Mouse (Mus musculus): ENCODE measurements at regions not wholly inside any gene's neighbourhood (a gene's known extent, or its start where the extent isn't known, plus 50 kb on each side); places are given as distances from the start of the nearest gene placed in this dataset.

DNA sequence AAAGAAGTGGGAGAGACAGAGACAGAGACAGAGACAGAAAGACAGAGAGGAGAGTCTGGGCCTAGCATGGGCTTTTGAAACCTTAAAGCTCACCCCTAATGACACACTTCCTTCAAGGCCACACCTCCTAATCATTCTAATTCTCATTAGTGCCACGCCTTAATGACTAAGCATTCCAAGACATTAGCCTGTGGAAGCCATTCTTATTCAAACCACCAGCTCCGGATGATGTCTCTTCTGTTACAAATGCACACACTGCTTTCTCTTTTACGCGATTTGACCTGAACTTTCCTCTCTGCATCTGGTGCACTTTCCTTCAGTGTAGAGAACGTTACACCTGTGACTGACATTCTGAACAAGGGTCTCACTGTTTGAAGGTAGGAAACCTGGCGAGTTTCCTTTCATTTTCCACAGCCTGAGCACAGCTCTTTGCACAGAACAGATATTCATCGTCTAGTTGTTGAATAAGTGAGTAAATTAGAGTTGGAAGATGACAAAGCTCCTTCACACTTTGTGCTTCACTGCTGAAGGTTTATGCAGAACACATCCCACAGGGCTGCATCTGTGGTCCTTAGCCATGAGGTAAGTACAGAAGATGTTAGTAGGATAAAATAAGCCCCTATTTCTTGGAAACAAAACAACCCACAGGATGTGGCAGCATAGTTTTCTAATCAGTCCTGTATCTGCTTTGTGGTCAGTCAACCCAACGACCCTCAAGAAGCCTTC is 116.8 kb downstream of the Faxc start:
- Histone ChIP-seq H3K27me3 (no peaks in the 10 kb centered on the region), H3K4me1 (no peaks in the 10 kb centered on the region), H3K9me3 (no peaks in the 10 kb centered on the region), H3K36me3 (no peaks in the 10 kb centered on the region), H3K9ac (replicated peaks) (no peak overlapping the region), H3K4me3 (no peak overlapping the region), H3K4me2 (replicated peaks) (no peak overlapping the region), H3K27ac (replicated peaks) (no peak overlapping the region)
- 72% methylated on average over 8 of the region's 8 CpGs for WGBS
- no peak for ATAC-seq (ENCODE audit: low FRiP score, low read depth)

- peak overlapping the region; percentile 80 for H3K27ac ChIP-seq (replicated peaks)
These were observed 135.8 kb downstream of the Faxc start for GRCm38 (mm10) chr4:22066785-22067433.

GRCm38 (mm10) chr4:22067678-22068299 is 136.7 kb downstream of the Faxc start:
- no peak overlapping the region for H3K9ac ChIP-seq (replicated peaks)
- H3K27ac ChIP-seq (replicated peaks): peak overlapping the region; percentile 80
- no peak overlapping the region for H3K4me2 ChIP-seq (replicated peaks)
- no peaks in the 10 kb centered on the region for H3K36me3 ChIP-seq
- no peak overlapping the region for H3K4me3 ChIP-seq
- H3K9me3 ChIP-seq: no peaks in the 10 kb centered on the region
- no peaks in the 10 kb centered on the region for H3K27me3 ChIP-seq
- peaks cover 11% of the 10 kb centered on the region for H3K4me1 ChIP-seq
- WGBS: 67% methylated on average over 14 of the region's 14 CpGs
- peak; percentile 31 for ATAC-seq (ENCODE audit: low FRiP score, low read depth)

More at GRCm38 (mm10) chr4:22066785-22067433, 135.8 kb downstream of the Faxc start:
- no peaks in the 10 kb centered on the region for H3K36me3 ChIP-seq
- H3K4me1 ChIP-seq: peaks cover 11% of the 10 kb centered on the region
- H3K9ac ChIP-seq (replicated peaks): no peak overlapping the region
- no peak overlapping the region for H3K4me2 ChIP-seq (replicated peaks)
- H3K27me3 ChIP-seq: no peaks in the 10 kb centered on the region
- H3K9me3 ChIP-seq: no peaks in the 10 kb centered on the region
- 11% methylated on average over 5 of the region's 5 CpGs for WGBS
- H3K4me3 ChIP-seq: no peak overlapping the region
- ATAC-seq (ENCODE audit: low FRiP score, low read depth): peak; percentile 90

DNA sequence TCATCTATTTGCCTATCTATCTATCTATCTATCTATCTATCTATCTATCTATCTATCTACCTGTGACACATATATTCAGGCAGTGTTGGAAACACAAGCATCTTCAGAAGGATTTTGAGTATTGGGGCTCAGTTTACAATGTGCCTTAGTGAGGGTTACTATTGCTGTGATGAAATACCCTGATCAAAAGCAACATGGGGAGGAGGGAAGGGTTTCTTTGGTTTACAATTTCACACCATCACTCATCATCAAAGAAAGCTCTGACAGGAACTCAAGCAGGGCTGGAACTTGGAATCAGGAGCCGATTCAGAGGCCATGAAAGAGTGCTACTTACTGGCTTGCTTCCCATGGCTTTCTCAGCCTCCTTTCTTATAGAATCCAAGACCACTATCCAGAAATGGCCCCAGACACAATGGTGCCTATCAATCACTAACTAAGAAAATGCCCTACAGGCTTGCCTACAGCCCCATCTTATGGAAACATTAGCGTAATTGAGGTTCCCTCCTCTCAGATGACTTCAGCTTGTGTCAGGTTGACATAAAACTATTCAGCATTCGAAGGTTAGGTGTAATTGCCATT is 157.2 kb downstream of the Faxc start:
- peak; percentile 81 for ATAC-seq (ENCODE audit: low FRiP score, low read depth)
- WGBS: 57% methylated on average over 3 of the region's 3 CpGs
- no peaks in the 10 kb centered on the region for H3K9me3 ChIP-seq
- H3K27me3 ChIP-seq: 0 out of 2 replicates have a peak, but pooled peaks cover 6% of the 10 kb centered on the region
- no peak overlapping the region for H3K4me2 ChIP-seq (replicated peaks)
- no peaks in the 10 kb centered on the region for H3K36me3 ChIP-seq
- no peaks in the 10 kb centered on the region for H3K4me1 ChIP-seq
- H3K9ac ChIP-seq (replicated peaks): no peak overlapping the region
- H3K27ac ChIP-seq (replicated peaks): no peak overlapping the region
- H3K4me3 ChIP-seq: no peak overlapping the region

DNA sequence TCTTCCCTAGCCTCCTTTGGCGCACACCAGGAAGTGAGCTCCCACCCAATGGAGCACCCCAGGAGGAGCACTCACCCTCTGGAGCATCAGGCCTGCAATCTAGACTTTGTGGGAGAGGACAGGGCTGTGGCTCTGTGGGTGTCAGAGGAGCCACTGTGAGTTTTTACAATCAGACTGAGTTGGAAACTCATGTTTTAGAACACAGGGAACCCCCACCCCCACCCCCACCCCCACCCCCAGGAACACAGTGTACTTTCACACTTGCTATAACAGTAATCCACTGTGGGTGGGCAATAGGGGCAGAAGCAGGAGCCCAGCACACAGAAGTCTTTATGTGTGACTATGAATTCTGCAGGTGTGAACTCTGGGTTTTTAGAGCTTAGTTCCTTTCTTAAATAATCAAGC is 158.5 kb downstream of the Faxc start:
- Histone ChIP-seq H3K27ac (replicated peaks) (no peak overlapping the region), H3K4me2 (replicated peaks) (no peak overlapping the region), H3K4me1 (0 out of 2 replicates have a peak, but pooled peaks cover 2% of the 10 kb centered on the region), H3K36me3 (no peaks in the 10 kb centered on the region), H3K9ac (replicated peaks) (no peak overlapping the region), H3K4me3 (no peak overlapping the region), H3K27me3 (0 out of 2 replicates have a peak, but pooled peaks cover 6% of the 10 kb centered on the region), H3K9me3 (no peaks in the 10 kb centered on the region)
- 92% methylated on average over 1 of the region's 1 CpGs for WGBS
- no peak for ATAC-seq (ENCODE audit: low FRiP score, low read depth)

DNA sequence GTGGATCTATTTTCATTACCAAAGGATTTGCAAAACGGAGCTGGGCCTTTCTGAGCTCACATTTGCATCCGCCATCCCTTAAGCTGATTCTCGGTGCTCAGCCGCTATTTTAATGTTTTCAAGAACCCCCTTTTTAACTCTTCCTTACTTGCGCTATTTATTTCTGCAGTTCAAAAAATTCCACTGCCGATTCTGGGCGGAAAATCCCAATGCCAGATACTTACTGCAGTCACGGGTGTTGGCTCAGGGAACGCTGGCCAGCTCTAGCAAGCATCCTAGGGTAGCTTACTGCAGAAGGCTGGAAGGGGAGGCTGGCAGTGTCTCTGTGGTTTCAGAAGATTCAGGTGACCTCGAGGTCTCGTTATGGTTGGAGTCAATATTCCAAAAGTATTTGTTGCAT is 159.4 kb downstream of the Faxc start:
- Histone ChIP-seq H3K4me2 (replicated peaks) (no peak overlapping the region), H3K27me3 (0 out of 2 replicates have a peak, but pooled peaks cover 6% of the 10 kb centered on the region), H3K9me3 (no peaks in the 10 kb centered on the region), H3K27ac (replicated peaks) (no peak overlapping the region), H3K9ac (replicated peaks) (no peak overlapping the region), H3K36me3 (no peaks in the 10 kb centered on the region), H3K4me3 (no peak overlapping the region), H3K4me1 (peaks cover 9% of the 10 kb centered on the region)
- ATAC-seq (ENCODE audit: low FRiP score, low read depth): no peak
- WGBS: 75% methylated on average over 11 of the region's 11 CpGs

- no peaks in the 10 kb centered on the region for H3K36me3 ChIP-seq
- no peak overlapping the region for H3K4me2 ChIP-seq (replicated peaks)
- WGBS: 71% methylated on average over 4 of the region's 4 CpGs
- ATAC-seq (ENCODE audit: low FRiP score, low read depth): no peak
- H3K4me1 ChIP-seq: peaks cover 19% of the 10 kb centered on the region
- no peak overlapping the region for H3K4me3 ChIP-seq
- H3K9ac ChIP-seq (replicated peaks): no peak overlapping the region
- H3K27ac ChIP-seq (replicated peaks): no peak overlapping the region
- H3K9me3 ChIP-seq: no peaks in the 10 kb centered on the region
- 0 out of 2 replicates have a peak, but pooled peaks cover 13% of the 10 kb centered on the region for H3K27me3 ChIP-seq
These were observed 161.4 kb downstream of the Faxc start for GRCm38 (mm10) chr4:22092551-22092950.

DNA sequence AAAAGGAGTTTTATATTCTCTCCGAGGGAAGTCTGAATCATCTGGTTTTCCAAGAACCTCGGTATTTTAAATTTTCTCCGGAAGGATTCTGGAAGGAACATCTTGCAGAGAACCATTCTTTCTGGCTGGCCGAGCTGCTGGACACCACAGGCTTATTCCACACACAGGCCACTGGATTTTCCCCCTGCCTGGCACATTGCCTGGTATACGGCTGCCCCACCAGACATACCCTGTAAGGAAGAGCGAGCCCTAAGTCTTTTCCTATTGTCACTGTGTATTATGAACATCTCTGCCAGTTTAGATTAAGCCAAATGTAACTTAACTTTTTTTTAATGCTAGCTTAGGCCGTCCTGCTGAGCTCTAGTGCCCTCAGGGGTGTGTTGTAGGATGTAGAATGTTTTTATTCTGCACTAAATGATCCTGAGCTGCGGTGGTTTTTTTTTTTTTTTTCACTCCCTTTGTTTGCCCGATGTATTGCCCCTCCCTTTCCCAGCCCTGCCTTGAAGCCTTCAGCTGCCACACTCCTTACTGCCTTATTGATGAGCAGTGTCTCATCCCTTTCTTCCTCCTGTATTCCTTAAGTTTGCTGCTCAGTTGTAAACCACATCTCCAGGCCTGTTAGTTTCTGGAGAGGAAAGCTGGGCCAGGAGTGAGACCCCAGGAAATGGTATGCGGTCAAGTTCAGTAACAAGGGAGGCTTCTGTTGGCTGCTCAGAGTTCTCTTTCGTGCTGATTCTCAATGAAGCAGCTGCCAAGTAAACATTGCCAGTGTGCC is 164.3 kb downstream of the Faxc start:
- ATAC-seq (ENCODE audit: low FRiP score, low read depth): peak; percentile 80
- no peaks in the 10 kb centered on the region for H3K9me3 ChIP-seq
- no peaks in the 10 kb centered on the region for H3K36me3 ChIP-seq
- 23% methylated on average over 11 of the region's 11 CpGs for WGBS
- no peak overlapping the region for H3K4me3 ChIP-seq
- no peak overlapping the region for H3K9ac ChIP-seq (replicated peaks)
- peaks cover 19% of the 10 kb centered on the region for H3K4me1 ChIP-seq
- peak overlapping the region; percentile 14 for H3K4me2 ChIP-seq (replicated peaks)
- peaks cover 17% of the 10 kb centered on the region; the same call in 1 of the 2 replicates for H3K27me3 ChIP-seq
- peak overlapping the region; percentile 76 for H3K27ac ChIP-seq (replicated peaks)

- H3K9me3 ChIP-seq: no peaks in the 10 kb centered on the region
- peaks cover 14% of the 10 kb centered on the region; the same call in 1 of the 2 replicates for H3K27me3 ChIP-seq
- ATAC-seq (ENCODE audit: low FRiP score, low read depth): no peak
- no peak overlapping the region for H3K9ac ChIP-seq (replicated peaks)
- 90% methylated on average over 9 of the region's 9 CpGs for WGBS
- no peak overlapping the region for H3K4me3 ChIP-seq
- peaks cover 35% of the 10 kb centered on the region for H3K4me1 ChIP-seq
- no peak overlapping the region for H3K27ac ChIP-seq (replicated peaks)
- no peaks in the 10 kb centered on the region for H3K36me3 ChIP-seq
- H3K4me2 ChIP-seq (replicated peaks): no peak overlapping the region
These were observed 167.5 kb downstream of the Faxc start for GRCm38 (mm10) chr4:22098605-22099004.

DNA sequence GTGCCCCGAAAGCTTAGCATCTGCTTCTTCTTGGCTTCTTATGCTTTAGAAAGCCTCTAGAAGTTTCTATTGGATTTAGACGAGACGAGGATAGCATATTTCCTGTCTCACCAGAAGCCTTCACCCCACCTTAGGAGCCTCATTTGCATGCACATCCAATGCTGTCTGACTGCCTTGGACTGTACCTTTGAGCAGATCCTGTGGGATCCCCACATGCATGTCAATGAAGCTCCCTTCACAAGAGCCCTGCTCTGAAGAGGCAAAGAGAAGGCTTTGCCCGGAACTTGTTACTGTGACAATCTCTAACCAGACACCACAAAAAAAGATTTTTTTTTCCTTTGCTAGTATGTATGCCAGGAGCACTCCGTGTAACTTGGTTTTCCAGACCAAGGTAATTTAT is 171.3 kb downstream of the Faxc start:
- Histone ChIP-seq H3K9ac (replicated peaks) (no peak overlapping the region), H3K9me3 (no peaks in the 10 kb centered on the region), H3K36me3 (no peaks in the 10 kb centered on the region), H3K27me3 (peaks cover 15% of the 10 kb centered on the region; the same call in 1 of the 2 replicates), H3K27ac (replicated peaks) (peak overlapping the region; percentile 66), H3K4me3 (no peak overlapping the region), H3K4me2 (replicated peaks) (no peak overlapping the region), H3K4me1 (peaks cover 16% of the 10 kb centered on the region; the same call in 1 of the 2 replicates)
- ATAC-seq (ENCODE audit: low FRiP score, low read depth): peak; percentile 70
- 57% methylated on average over 5 of the region's 5 CpGs for WGBS

DNA sequence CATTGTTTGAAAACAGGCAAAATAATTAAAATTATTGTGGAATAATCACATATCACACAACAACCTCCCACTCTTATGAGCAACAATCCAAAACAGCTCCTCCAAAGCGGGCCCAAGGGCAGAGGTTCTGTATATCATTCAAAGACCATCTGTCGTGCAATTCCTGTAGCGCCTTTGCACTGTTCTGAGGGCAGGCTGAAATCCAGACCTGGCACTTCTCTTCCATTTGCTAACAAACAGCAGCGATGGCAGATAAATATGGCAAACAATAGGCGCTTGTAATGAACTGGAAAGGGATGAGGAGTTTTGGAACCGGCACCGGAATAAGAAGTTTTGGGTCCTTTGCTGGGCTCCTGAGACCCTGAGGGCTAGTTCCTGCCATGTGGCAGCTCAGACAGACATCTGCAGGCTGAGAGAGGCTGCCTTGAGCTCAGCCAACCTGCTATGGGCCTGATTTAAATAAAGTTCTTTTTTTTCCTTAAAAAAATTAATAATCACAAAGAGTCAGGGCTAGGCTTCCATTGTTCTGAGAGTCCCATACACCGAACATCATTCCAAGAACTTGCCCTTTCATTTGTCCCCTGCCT is 172.0 kb downstream of the Faxc start:
- ATAC-seq (ENCODE audit: low FRiP score, low read depth): peak; percentile 78; the same call in 1 of the 2 replicates
- Histone ChIP-seq H3K36me3 (no peaks in the 10 kb centered on the region), H3K4me3 (no peak overlapping the region), H3K27ac (replicated peaks) (peak overlapping the region; percentile 66), H3K9ac (replicated peaks) (no peak overlapping the region), H3K27me3 (peaks cover 15% of the 10 kb centered on the region; the same call in 1 of the 2 replicates), H3K4me2 (replicated peaks) (no peak overlapping the region), H3K9me3 (no peaks in the 10 kb centered on the region), H3K4me1 (peaks cover 16% of the 10 kb centered on the region; the same call in 1 of the 2 replicates)
- 56% methylated on average over 8 of the region's 8 CpGs for WGBS

Data from midbrain, embryonic 12.5 days (tissue).